Mouse (Mus musculus) bone marrow macrophage, adult 2 months (primary cell): ENCODE data around the gene Rassf1.

ENCODE experiments used
- CTCF ChIP-seq: IDR thresholded peaks from 2 replicates; pipeline ENCODE4 v1.5.1; 2012; ENCODE audit warnings: low read depth, mild to moderate bottlenecking, low read length, moderate library complexity
- POLR2A ChIP-seq: IDR thresholded peaks from 2 replicates; pipeline ENCODE4 v1.6.1; 2012; ENCODE audit warnings: mild to moderate bottlenecking, low read depth, low read length, borderline replicate concordance

DNA sequence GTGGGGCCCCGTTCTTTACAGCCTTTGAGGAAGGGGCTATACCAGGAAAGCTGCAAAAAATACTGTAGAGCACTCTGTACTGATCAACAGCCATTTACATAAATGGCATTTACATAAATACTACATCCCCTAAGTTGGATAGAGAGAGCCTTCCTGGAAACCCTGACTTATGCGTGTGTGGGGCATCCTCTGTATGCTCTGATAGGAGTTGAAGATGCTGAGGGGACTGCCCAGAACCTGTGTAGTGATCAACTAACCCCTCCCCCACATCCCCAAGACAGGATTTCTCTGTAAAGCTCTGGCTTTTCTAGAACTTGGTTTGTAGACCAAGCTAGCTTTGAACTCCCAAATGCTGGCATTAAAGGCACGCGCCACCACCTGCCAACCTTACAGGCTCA, 58.1 kb downstream of the Rassf1 start:
- TF ChIP-seq POLR2A (no peak), CTCF (no peak)
